Mouse (Mus musculus) embryonic facial prominence, embryonic 15.5 days (tissue): ENCODE measurements around the gene Arhgef28. TPM values are rescaled to one million over a fixed set of nuclear protein-coding genes. Genes with fewer than 3 reads are reported as not detected.
"Not testable (repeated sequence)": the region's sequence is repeated elsewhere in the genome, so short reads cannot be mapped to it uniquely, and the experiment has no call there.

Experiments
- ATAC-seq: fragments of 200-750 bp; cut with Nextera tagmentation; 2 replicates; pipeline ENCODE4 v1.8.0; 2017; ENCODE audit warnings: low read depth, moderate TSS enrichment; ENCODE audit not compliant: insufficient number of reproducible peaks, low FRiP score, low TSS enrichment
- H3K27ac ChIP-seq: fragments of 300-500 bp; sonication (generic); replicated peaks from 2 replicates; pipeline ENCODE4 v1.5.1; 2015; ENCODE audit warnings: mild to moderate bottlenecking, inconsistent platforms
- H3K27me3 ChIP-seq: fragments of 300-500 bp; sonication (generic); 2 replicates; pipeline ENCODE4 v1.6.1; 2015; ENCODE audit warnings: inconsistent platforms
- H3K36me3 ChIP-seq: fragments of 300-500 bp; sonication (generic); 2 replicates; pipeline ENCODE4 v1.6.1; 2015; ENCODE audit warnings: mild to moderate bottlenecking, inconsistent platforms
- H3K4me1 ChIP-seq: fragments of 300-500 bp; sonication (generic); 2 replicates; pipeline ENCODE4 v1.6.1; 2015; ENCODE audit warnings: inconsistent platforms
- H3K4me2 ChIP-seq: fragments of 300-500 bp; sonication (generic); replicated peaks from 2 replicates; pipeline ENCODE4 v1.6.1; 2015; ENCODE audit warnings: mild to moderate bottlenecking, inconsistent platforms
- H3K4me3 ChIP-seq: fragments of 300-500 bp; sonication (generic); replicated peaks from 2 replicates; pipeline ENCODE4 v1.5.1; 2015; ENCODE audit warnings: mild to moderate bottlenecking, inconsistent platforms
- H3K9ac ChIP-seq: fragments of 300-500 bp; sonication (generic); 2 replicates; pipeline ENCODE4 v1.6.1; 2015; ENCODE audit warnings: inconsistent platforms
- H3K9me3 ChIP-seq: fragments of 300-500 bp; sonication (generic); replicated peaks from 2 replicates; pipeline ENCODE4 v1.6.1; 2016; ENCODE audit warnings: inconsistent platforms
- WGBS: fragments of 180-500 bp; shearing (Covaris S2); methylation state at CpG from one replicate; pipeline ENCODE4 v1.1.7; 2015; 5-methylcytosine and 5-hydroxymethylcytosine counted together
- polyA plus RNA-seq: library from polyadenylated mRNA; unstranded; fragments of >200 nt; fragmentation: Nextera tagmentation; extraction: Ambion mirVana; gene quantifications from 2 replicates; pipeline ENCODE4 v1.2.1, GENCODE M21; 2015

Gene Arhgef28
- polyA plus RNA-seq, 1 experiment from 2014 or later = 14.7 TPM

DNA sequence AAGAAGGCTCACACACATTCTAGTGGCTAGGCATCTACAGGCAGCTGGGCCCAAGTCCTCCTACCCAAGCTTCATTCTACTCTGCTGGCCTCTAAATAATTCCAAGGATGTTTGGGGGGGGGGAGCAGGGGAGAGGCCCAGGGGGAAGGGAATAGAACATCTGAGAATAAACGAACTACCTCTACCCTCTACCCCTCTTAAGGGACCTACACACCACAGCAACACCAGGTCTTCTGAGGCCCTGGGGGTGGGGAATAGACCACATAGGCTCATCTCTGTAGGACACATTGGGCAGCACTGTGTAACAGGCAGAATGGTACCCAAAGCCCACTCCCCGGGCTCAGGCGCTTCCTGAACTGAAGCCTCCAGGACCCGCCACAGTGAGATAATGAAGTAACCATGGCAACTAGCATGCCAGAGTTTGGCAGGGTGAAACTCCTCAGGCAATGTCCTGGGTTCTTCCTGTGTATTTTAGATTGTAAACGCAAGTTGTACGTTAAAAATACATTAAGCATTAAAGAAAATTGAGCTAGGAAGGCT is 177.5 kb downstream of the Arhgef28 start:
- no peak for ATAC-seq
- Histone ChIP-seq H3K27me3 (no peaks in the 10 kb centered on the region), H3K9me3 (no peaks in the 10 kb centered on the region), H3K4me1 (peaks cover 21% of the 10 kb centered on the region), H3K4me3 (no peak overlapping the region), H3K4me2 (no peak overlapping the region), H3K36me3 (no peaks in the 10 kb centered on the region), H3K9ac (no peak overlapping the region), H3K27ac (no peak overlapping the region; the same call in 1 of the 2 replicates)
- 31% methylated on average over 6 of the region's 6 CpGs for WGBS

DNA sequence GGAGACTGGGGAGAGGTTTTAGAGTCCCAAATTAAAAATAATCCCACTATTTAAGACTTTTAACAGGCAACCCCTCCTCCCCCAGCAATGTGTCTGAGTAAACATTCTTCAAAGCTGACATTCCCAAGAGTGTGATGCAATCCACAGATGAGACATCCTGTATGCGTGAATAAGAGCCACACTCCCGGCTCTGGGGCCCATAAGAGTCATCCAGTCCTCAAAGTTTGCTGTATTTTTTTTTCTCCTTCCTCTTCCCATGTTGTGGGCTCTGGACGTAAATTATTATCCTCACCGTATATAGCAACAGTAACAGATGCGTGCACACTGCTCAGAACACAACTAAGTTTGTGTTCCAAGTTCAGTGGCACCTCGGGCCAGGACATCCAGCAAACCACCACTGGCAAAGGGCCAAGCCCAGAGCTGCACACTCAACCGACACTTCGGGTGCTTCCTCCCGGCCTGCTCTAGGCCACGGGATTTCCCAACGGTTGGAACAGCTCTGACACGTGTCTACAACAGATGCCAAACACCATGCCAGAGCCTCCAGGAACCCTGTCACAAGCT is 178.5 kb downstream of the Arhgef28 start:
- no peaks in the 10 kb centered on the region for H3K9me3 ChIP-seq
- H3K4me3 ChIP-seq = no peak overlapping the region
- 0 out of 2 replicates have a peak, but pooled peaks have one; percentile 45 for ATAC-seq
- no peaks in the 10 kb centered on the region for H3K36me3 ChIP-seq
- H3K4me1 ChIP-seq = peaks cover 21% of the 10 kb centered on the region
- H3K27me3 ChIP-seq = no peaks in the 10 kb centered on the region
- WGBS = 44% methylated on average over 12 of the region's 12 CpGs
- no peak overlapping the region for H3K4me2 ChIP-seq
- H3K9ac ChIP-seq = no peak overlapping the region
- peak overlapping the region; percentile 55; the same call in 1 of the 2 replicates for H3K27ac ChIP-seq

DNA sequence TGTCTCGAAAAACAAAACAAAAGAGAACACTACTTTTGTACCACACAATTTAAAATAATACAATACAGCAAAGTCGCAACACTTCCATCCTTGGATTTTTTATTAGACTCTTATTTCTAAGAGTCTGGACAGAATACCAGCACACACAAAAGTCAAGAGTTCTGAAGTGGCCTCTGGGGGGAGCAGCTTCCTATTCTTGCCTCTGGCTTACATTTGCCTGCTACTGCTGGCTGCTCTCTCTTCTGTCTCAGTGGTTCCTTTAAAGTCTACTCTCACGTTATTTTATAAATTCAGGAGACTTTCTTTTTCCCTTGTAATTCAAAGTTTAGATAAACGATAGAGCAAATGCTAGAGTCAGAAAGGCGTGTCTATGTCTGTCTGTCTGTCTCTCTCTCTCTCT is 179.1 kb downstream of the Arhgef28 start:
- Histone ChIP-seq H3K4me3 (no peak overlapping the region), H3K9ac (no peak overlapping the region), H3K36me3 (no peaks in the 10 kb centered on the region), H3K4me1 (peaks cover 21% of the 10 kb centered on the region), H3K27ac (no peak overlapping the region), H3K4me2 (no peak overlapping the region), H3K9me3 (no peaks in the 10 kb centered on the region), H3K27me3 (no peaks in the 10 kb centered on the region)
- no peak for ATAC-seq
- 70% methylated on average over 5 of the region's 5 CpGs for WGBS

DNA sequence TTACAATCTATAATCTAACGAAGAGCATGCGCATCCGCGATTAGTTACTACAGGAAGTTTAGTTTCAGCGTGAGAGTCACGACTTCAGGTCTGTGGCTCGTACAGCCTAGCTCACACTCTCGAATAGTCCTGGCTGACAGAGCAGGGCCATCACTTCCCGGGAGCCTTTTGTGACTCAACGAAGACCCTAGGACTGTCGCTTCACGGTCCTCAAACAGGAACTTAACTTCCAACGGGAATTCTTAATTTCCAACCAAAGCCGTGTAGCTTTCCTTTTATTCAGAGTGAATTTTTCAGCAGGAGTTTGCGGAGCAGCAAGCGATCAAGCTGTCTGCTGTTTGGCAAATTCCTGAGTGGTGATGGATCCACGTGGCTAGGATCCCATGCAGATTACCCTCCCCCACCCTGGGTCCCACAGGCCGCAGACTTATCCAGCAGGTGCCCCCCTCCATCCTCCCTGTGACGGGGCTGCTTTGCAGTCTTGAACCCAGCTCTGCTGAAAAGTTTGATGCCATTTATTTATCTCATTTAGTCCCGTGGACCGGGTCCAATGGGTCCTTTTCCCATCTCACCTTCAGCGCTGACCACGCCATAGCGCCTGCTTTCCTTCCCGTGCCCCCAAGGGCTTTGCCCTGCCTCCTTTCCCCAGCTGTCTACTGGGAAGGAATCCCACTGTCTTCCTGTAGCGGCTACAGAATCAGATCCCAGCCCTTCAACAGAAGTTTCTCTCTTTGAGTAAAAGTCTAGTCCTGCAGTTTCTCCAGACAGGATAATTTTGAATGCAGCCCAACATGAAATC is 180.3 kb downstream of the Arhgef28 start:
- no peak overlapping the region for H3K9ac ChIP-seq
- no peak overlapping the region for H3K4me3 ChIP-seq
- H3K27me3 ChIP-seq = no peaks in the 10 kb centered on the region
- 75% methylated on average over 26 of the region's 26 CpGs for WGBS
- peaks cover 16% of the 10 kb centered on the region for H3K4me1 ChIP-seq
- H3K4me2 ChIP-seq = no peak overlapping the region
- H3K27ac ChIP-seq = no peak overlapping the region
- H3K9me3 ChIP-seq = no peaks in the 10 kb centered on the region
- no peaks in the 10 kb centered on the region for H3K36me3 ChIP-seq
- ATAC-seq = no peak

DNA sequence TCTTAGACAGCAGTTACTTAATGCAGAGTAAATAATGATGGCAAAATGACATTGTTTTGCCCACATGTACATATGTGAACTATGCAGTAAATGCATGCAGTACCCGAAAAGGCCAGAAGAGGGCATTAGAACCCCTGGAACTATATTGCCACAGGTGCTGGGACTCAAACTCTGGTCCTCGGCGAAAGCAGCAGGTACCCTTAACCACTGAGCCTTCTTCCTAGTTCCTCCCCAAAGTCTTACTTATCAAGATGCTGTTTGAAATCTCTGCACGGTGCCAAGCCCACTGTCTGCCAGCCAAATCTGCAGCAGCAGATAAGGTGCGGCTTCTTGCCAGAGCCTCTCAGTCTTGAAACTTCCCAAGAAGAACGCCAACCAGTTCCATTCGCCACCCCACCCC is 181.1 kb downstream of the Arhgef28 start:
- H3K4me2 ChIP-seq = no peak overlapping the region
- H3K27me3 ChIP-seq = no peaks in the 10 kb centered on the region
- no peak overlapping the region for H3K4me3 ChIP-seq
- H3K9ac ChIP-seq = no peak overlapping the region
- H3K4me1 ChIP-seq = peaks cover 16% of the 10 kb centered on the region
- no peak overlapping the region for H3K27ac ChIP-seq
- ATAC-seq = no peak
- 81% methylated on average over 7 of the region's 7 CpGs for WGBS
- no peaks in the 10 kb centered on the region for H3K36me3 ChIP-seq
- no peaks in the 10 kb centered on the region for H3K9me3 ChIP-seq

DNA sequence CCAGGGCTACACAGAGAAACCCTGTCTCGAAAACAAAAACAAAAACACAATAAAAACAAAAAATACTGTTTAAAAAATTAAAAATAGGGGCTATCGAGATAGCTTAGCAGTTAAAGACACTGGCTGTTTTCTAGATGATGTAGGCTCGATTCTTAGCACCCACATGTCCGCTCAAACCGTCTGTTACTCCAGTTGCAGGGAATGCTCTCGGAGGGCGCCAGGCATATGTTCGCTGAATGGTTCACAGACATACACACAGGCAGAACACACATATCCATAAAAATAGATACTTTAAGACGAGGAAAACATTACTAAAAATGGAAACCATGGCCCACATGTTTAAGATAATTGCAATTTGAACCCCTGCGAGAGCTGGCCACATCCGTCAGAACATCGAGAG is 181.6 kb downstream of the Arhgef28 start:
- Histone ChIP-seq H3K4me3 (no peak overlapping the region), H3K27me3 (no peaks in the 10 kb centered on the region), H3K36me3 (no peaks in the 10 kb centered on the region), H3K27ac (no peak overlapping the region), H3K9me3 (no peaks in the 10 kb centered on the region), H3K4me2 (no peak overlapping the region), H3K9ac (no peak overlapping the region), H3K4me1 (peaks cover 16% of the 10 kb centered on the region)
- ATAC-seq = no peak
- 87% methylated on average over 12 of the region's 12 CpGs for WGBS

DNA sequence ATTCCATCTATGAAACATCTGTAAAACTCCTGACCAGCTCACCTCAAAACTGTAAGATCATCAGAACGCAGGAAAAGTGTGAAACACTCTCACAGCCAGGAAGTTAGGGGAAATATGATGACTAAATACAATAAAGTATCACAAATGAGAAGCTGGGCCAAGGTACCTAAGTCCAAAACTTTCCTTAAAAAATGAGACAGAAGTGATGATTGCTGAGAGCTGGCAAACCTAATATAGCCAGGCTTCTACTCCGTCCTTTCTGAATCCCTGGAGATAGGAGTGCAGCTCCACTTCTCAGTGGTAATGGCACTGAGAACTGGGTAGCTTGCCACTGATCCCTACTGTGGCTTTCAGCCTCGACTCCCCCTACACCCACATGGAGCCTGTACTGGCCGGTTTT is 184.3 kb downstream of the Arhgef28 start:
- Histone ChIP-seq H3K27me3 (no peaks in the 10 kb centered on the region), H3K36me3 (no peaks in the 10 kb centered on the region), H3K9ac (no peak overlapping the region), H3K4me1 (0 out of 2 replicates have a peak, but pooled peaks cover 2% of the 10 kb centered on the region), H3K9me3 (no peaks in the 10 kb centered on the region), H3K4me2 (no peak overlapping the region), H3K4me3 (no peak overlapping the region), H3K27ac (no peak overlapping the region)
- 58% methylated on average over 4 of the region's 4 CpGs for WGBS
- ATAC-seq = no peak

DNA sequence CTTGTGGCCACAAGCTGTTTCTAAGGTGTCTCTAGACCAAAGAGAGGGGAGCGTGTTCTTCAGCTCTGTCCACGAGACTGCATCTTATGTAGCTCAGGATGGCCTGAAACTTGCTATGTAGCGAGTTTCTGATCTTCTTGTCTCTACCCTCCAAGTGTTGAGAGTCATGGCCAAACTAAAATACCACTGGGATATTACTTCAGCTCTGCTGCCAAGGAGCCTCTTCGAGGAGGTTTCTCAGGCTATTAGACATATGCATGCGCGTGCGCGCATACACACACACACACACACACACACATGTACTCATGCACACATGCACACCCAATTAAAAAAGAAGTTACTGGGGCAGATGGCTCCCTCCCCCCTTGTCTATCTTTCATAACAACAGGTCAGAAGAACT is 187.4 kb downstream of the Arhgef28 start:
- H3K36me3 ChIP-seq, H3K27me3 ChIP-seq, ATAC-seq, H3K9ac ChIP-seq, H3K9me3 ChIP-seq, H3K4me3 ChIP-seq, H3K27ac ChIP-seq, H3K4me2 ChIP-seq: not testable (repeated sequence)
- 91% methylated on average over 8 of the region's 8 CpGs for WGBS
- H3K4me1 ChIP-seq = peaks cover 11% of the 10 kb centered on the region

DNA sequence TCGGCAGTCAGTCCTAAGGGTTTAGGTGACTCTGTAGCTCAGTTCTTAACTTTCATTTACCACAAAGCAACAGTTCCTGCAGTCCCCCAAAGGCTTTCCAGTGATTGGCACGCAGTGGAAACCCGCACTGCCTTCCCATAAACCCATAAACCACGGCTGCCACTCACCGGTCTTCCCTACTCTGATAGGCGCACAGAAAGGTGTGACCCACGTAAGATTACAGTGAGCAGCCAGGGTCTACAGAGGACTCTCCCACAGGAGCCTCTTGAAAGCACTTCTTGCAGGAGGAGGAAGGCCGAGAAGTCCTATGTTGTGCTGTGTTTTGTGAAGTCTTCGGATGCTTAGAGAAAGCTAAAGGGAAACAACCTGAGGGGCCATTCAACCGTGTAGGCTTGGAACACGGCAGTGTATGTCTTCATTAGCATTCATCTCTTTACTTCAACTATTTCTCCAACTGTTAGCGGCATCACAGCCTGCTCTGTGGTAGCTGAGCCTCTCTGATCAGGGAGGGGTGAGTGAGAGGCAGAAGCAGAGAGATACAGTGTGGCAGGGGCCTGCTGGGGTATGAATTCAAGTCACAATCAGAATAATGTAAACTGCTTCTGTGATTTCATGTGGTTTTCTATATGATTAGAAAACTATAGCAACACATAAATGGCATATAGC is 189.2 kb downstream of the Arhgef28 start:
- H3K4me2 ChIP-seq = peak overlapping the region; percentile 77
- peak overlapping the region; percentile 43 for H3K4me3 ChIP-seq
- peaks cover 11% of the 10 kb centered on the region for H3K4me1 ChIP-seq
- H3K9ac ChIP-seq = no peak overlapping the region
- ATAC-seq = peak; percentile 18; the same call in 1 of the 2 replicates
- no peak overlapping the region for H3K27ac ChIP-seq
- WGBS = 23% methylated on average over 12 of the region's 12 CpGs
- no peaks in the 10 kb centered on the region for H3K27me3 ChIP-seq
- no peaks in the 10 kb centered on the region for H3K9me3 ChIP-seq
- no peaks in the 10 kb centered on the region for H3K36me3 ChIP-seq

DNA sequence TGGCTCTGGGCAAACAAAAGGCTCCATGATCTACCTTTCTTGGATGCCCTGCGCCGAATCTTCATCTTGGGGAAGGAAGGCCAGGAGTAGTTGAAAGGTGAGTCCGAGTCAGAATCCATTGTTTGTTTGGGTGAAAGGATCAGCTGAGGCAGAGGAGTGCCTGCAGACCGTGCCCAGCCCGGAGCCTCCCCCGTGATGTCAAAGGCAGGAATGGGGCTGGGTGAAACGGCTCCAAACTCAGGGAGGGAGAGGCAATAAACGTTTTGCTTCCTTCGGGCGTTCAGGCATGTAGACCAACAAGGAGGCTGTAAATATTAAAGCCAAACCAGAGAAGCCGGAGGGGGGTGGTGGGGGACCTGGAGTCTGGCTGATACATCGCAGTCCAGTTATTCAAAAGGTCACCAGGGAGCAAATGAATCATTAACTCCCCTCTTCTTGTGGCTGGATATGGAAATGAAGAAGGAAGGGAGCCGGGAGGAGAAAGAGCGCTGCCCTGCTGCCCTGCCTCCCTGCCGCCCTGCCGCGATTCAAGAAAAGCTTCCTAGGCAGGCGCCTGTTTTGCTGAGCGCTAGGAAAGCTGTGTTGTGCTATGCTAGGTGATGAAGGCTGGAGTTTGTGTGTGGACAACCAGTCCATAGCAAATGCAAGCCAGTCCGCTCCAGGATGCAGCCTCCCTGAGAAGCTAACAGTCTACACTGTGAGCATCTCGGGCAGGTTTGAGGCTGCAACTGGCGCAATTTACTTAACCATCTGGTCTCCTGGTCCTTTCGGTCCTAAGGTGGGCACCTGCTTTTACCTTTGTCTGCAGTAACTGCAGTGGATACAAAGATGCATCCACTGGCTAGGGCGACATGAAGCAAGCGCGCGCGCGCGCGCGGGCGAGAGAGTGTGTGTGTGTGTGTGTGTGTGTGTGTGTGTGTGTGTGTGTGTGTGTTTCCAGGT is 190.0 kb downstream of the Arhgef28 start:
- Histone ChIP-seq H3K4me3 (peak overlapping the region; percentile 43), H3K4me1 (peaks cover 11% of the 10 kb centered on the region), H3K9ac (no peak overlapping the region), H3K27ac (peak overlapping the region; percentile 58; the same call in 1 of the 2 replicates), H3K4me2 (peak overlapping the region; percentile 77), H3K9me3 (no peaks in the 10 kb centered on the region), H3K36me3 (no peaks in the 10 kb centered on the region), H3K27me3 (no peaks in the 10 kb centered on the region)
- ATAC-seq = no peak
- 5% methylated on average over 33 of the region's 33 CpGs for WGBS
